Mouse (Mus musculus): ENCODE data around the gene Sppl3.

The Sppl3 gene

GRCm38 (mm10) chr5:115071096-115071901 is 60.4 kb downstream of the Sppl3 start:
- POLR2A ChIA-PET: interaction anchor here (0.8 to 2.1 kb wide), 17 partner anchors 9 to 139 kb away, joined by 3 to 11 read pairs (median 5); partner anchors contain the start of gene Gm10401 (in 1 of the 4)

DNA sequence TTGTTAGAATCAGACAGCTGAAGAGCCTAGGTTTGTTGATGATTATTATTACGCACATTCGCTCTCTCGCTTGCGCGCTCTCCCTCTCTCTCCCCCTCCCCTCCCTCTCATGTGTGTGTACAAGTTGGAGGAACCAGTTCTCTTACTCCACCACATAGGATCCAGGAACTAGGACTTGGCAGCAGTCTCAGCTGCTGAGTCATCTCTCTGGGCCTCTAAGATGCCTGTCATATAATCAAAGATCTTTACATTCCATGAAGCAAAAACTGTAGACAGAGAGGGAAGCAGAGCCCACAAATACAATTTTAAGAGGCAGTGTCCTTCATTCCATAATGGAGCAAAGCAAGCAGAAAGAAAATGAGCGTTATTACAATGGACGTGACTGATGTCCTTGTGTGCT is 61.2 kb downstream of the Sppl3 start:
- CTCF ChIA-PET: interaction anchor here in 2 of 4 experiments (0.6 to 1.0 kb wide), 3 partner anchors 92 to 800 kb away, joined by 3 to 4 read pairs (median 4); no protein-coding TSS in a partner anchor
- POLR2A ChIA-PET: interaction anchor here in 3 of 4 experiments (0.9 to 2.1 kb wide), 12 partner anchors 9 to 140 kb away, joined by 3 to 11 read pairs (median 5); no protein-coding TSS in a partner anchor

More at GRCm38 (mm10) chr5:115071096-115071901, 60.4 kb downstream of the Sppl3 start:
- CTCF ChIA-PET: interaction anchor here in 2 of 4 experiments (0.6 to 1.0 kb wide), 4 partner anchors 48 to 799 kb away, joined by 3 to 9 read pairs (median 4); no protein-coding TSS in a partner anchor

- ChIA-PET CTCF (interaction anchor here in 1 of 4 experiments (2.2 kb wide), 1 partner anchor 94 kb away, joined by 8 read pairs; no protein-coding TSS in a partner anchor), POLR2A (interaction anchor here in 1 of 4 experiments (0.7 to 1.6 kb wide), 2 partner anchors 15 to 46 kb away, joined by 3 read pairs; partner anchors contain the start of gene Acads)
Observed at GRCm38 (mm10) chr5:115073306-115073705, 62.4 kb downstream of the Sppl3 start.

DNA sequence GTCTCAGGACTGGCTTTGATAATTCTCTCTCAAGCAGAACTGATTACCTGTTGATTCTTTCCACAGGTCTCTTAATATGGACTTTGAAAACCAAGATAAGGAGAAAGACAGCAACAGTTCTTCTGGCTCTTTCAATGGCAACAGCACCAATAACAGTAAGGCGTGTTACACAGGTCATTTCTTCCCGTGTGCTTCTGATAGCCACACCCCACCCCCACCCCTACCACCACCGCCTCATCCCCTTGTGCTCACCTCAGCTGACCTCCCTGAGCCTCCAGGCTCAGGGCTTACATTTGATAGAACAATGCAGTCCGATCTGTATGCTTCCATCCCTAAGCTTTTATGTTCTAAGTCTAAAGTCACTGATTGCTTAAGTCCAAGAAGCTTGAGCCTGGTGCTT is 63.8 kb downstream of the Sppl3 start:
- ChIA-PET POLR2A (interaction anchor here in 3 of 4 experiments (0.7 to 1.6 kb wide), 4 partner anchors 16 to 67 kb away, joined by 3 to 4 read pairs (median 3); no protein-coding TSS in a partner anchor), CTCF (interaction anchor here in 3 of 4 experiments (0.6 to 2.2 kb wide), 4 partner anchors 95 to 311 kb away, joined by 3 to 8 read pairs (median 6); partner anchors contain the start of gene Pop5 (in 1 of the 3))

DNA sequence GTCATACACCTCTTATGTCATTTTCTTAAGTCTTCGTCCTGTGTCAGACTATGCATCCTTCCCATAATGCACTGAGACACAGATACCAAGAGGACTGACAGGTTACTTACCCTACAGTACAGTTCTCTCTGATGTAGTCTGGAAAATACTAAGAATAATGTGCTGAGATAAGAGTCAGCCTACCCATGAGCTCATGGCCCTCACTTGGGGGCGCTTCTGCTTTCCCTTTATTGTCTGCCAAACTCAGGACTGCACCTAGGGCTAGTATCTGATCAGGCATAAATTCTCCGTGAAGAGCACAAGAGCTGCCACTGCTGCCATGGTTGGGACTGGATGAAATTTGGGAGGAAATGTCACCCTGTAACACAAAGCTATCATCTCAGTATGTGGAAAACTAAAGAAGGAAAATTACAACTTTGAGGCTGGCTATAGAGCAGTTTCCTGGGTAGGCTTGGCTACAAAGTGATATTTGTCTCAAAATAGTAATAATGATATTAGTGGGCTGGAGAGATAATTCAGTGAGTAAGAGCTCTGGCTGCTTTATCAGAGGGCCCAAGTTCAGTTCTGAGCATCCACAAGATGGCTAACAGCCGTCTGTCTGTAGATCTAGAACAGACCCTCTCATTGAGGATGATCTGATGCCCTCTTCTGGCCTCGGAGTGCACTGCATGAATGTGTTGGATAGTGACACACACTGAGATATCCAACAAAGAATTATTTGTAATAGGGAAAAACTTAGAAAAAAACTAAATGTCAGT is 65.4 kb downstream of the Sppl3 start:
- CTCF ChIA-PET: interaction anchor here (0.6 to 1.7 kb wide), 10 partner anchors 8 to 134 kb away, joined by 3 to 16 read pairs (median 4); no protein-coding TSS in a partner anchor
- POLR2A ChIA-PET: interaction anchor here in 3 of 4 experiments (0.5 to 1.0 kb wide), 7 partner anchors 8 to 155 kb away, joined by 3 to 8 read pairs (median 4); no protein-coding TSS in a partner anchor

- ChIA-PET CTCF (interaction anchor here in 2 of 4 experiments (1.1 to 2.4 kb wide), 2 partner anchors 102 to 109 kb away, joined by 3 to 9 read pairs; no protein-coding TSS in a partner anchor), POLR2A (interaction anchor here in 3 of 4 experiments (0.5 to 1.8 kb wide), 6 partner anchors 10 to 191 kb away, joined by 3 to 7 read pairs (median 4); partner anchors contain the start of gene Rnf10 (in 1 of the 3))
Observed at GRCm38 (mm10) chr5:115081636-115082035, 70.7 kb downstream of the Sppl3 start.

DNA sequence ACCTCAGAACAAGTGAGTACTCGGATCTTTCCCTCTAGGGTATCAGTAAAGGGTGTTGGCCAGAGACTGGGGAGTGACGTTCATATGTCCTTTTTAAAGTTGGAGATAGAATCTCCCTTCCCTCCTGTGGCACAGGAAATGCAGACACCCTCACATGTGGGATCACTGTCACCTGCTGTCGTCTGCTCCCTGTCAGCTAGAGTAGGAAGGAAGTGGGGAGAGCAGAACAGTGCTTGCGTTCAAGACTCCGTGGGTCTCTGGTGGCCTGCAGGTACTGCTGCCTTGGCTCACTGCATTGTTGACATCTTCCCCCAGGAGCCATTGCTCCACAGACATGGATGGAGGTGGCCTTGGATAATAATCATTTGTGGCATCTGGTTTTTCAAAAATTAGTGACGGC is 72.6 kb downstream of the Sppl3 start:
- CTCF ChIA-PET: interaction anchor here in 3 of 4 experiments (0.6 to 3.0 kb wide), 6 partner anchors 104 to 721 kb away, joined by 3 to 17 read pairs (median 7); no protein-coding TSS in a partner anchor
- POLR2A ChIA-PET: interaction anchor here in 2 of 4 experiments (0.6 to 1.5 kb wide), 6 partner anchors 10 to 104 kb away, joined by 3 to 4 read pairs (median 3); no protein-coding TSS in a partner anchor

DNA sequence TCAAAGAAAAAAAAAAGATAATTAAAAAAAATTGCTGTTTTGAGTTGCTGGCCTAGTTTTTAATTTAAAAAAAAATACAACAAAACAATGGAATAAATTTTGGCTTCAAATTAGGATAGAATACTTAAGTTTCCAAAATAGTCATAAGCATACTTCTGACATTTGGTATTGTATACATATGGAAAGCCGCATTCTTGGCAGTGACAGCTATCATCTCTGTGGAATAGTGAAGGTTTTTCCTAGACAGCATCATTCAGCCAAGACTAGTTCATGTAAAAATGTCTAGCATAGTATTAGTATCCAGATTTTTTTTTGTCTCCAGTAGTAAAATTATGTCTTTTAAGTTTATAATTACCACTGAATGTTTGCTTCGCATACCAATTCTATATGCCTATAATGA is 74.7 kb downstream of the Sppl3 start:
- CTCF ChIA-PET: interaction anchor here in 3 of 4 experiments (0.5 to 3.0 kb wide), 4 partner anchors 9 to 109 kb away, joined by 3 to 17 read pairs (median 4); no protein-coding TSS in a partner anchor
- POLR2A ChIA-PET: interaction anchor here in 3 of 4 experiments (0.7 to 2.1 kb wide), 13 partner anchors 10 to 106 kb away, joined by 3 to 8 read pairs (median 4); partner anchors contain the start of genes Acads (in 1 of the 3) and Gm10401 (in 1 of the 3)

GRCm38 (mm10) chr5:115089592-115090268 is 78.8 kb downstream of the Sppl3 start:
- ChIA-PET POLR2A (interaction anchor here in 3 of 4 experiments (0.6 to 1.6 kb wide), 14 partner anchors 9 to 399 kb away, joined by 3 to 8 read pairs (median 3); partner anchors contain the start of genes Acads (in 1 of the 3) and Dynll1 (in 1 of the 3)), CTCF (interaction anchor here in 3 of 4 experiments (0.6 to 2.4 kb wide), 10 partner anchors 9 to 446 kb away, joined by 3 to 10 read pairs (median 3); partner anchors contain the start of gene Rnf10 (in 1 of the 3))

DNA sequence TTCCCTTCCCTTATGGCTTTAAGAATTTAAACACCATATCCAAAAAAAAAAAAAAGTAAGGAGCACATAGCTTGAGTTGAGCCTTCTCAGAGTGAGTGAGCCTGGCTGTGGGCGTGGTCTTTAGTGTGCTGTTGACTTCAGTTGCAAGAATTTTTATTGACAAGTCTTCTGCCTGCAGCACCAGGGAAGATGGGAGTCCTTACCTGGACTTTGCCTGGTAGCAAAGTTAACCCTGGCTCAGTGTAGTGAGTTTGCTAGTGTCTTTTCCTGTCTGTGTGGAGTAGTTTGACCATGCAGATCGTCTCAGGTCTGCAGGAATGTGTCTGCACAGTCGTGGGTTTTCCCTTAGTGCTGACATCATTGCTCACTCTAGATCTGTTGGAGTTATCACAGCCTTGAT is 80.1 kb downstream of the Sppl3 start:
- CTCF ChIA-PET: interaction anchor here in 3 of 4 experiments (0.6 to 2.4 kb wide), 7 partner anchors 17 to 196 kb away, joined by 3 to 10 read pairs (median 3); no protein-coding TSS in a partner anchor

GRCm38 (mm10) chr5:115091776-115092175 is 80.8 kb downstream of the Sppl3 start:
- ChIA-PET CTCF (interaction anchor here in 2 of 4 experiments (0.6 to 2.4 kb wide), 5 partner anchors 16 to 116 kb away, joined by 3 to 10 read pairs (median 4); no protein-coding TSS in a partner anchor), POLR2A (interaction anchor here (0.6 to 1.5 kb wide), 6 partner anchors 9 to 30 kb away, joined by 3 to 7 read pairs (median 4); no protein-coding TSS in a partner anchor)

More for the DNA sequence above, 80.1 kb downstream of the Sppl3 start:
- POLR2A ChIA-PET: interaction anchor here (0.5 to 1.6 kb wide), 13 partner anchors 9 to 149 kb away, joined by 3 to 6 read pairs (median 3); no protein-coding TSS in a partner anchor

- POLR2A ChIA-PET: interaction anchor here in 2 of 4 experiments (0.7 to 1.8 kb wide), 7 partner anchors 9 to 930 kb away, joined by 3 to 8 read pairs (median 4); no protein-coding TSS in a partner anchor
- CTCF ChIA-PET: interaction anchor here in 3 of 4 experiments (0.7 to 2.1 kb wide), 5 partner anchors 9 to 119 kb away, joined by 3 to 11 read pairs (median 6); no protein-coding TSS in a partner anchor
Observed at GRCm38 (mm10) chr5:115098195-115098594, 87.3 kb downstream of the Sppl3 start, which contains the start of gene Gm10401. Gm10401 (minus strand) TSS chr5:115098295.

GRCm38 (mm10) chr5:115099530-115099929 is 88.6 kb downstream of the Sppl3 start:
- ChIA-PET CTCF (interaction anchor here in 2 of 4 experiments (1.0 to 2.1 kb wide), 5 partner anchors 8 to 125 kb away, joined by 3 to 11 read pairs (median 8); no protein-coding TSS in a partner anchor), POLR2A (interaction anchor here in 3 of 4 experiments (0.6 to 1.8 kb wide), 13 partner anchors 8 to 125 kb away, joined by 3 to 8 read pairs (median 4); partner anchors contain the start of gene Acads (in 1 of the 3))

DNA sequence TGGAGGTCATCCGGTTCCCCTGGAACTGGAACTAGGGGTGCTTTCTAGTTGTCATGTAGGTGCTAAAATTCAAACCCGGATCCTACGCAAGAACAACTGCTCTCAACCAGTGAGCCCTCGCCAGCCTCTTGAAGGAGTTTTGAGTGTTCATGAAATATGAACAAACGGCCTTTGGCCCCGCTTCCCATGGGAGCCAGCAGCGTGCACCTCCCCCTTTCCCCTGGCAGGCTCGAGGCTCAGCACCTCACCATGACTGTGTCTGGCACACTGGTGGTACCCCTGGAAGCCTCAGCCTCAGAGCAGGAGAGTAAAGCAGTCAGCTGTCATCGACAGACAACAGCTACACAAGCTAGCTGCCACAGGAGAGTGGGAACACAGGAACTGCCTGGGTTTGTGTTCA is 89.1 kb downstream of the Sppl3 start:
- CTCF ChIA-PET: interaction anchor here in 3 of 4 experiments (0.7 to 2.5 kb wide), 4 partner anchors 8 to 195 kb away, joined by 3 to 12 read pairs (median 7); no protein-coding TSS in a partner anchor

GRCm38 (mm10) chr5:115100473-115100872 is 89.5 kb downstream of the Sppl3 start:
- POLR2A ChIA-PET: interaction anchor here in 3 of 4 experiments (0.5 to 2.0 kb wide), 15 partner anchors 9 to 223 kb away, joined by 3 to 10 read pairs (median 4); no protein-coding TSS in a partner anchor
- CTCF ChIA-PET: interaction anchor here in 3 of 4 experiments (0.6 to 2.5 kb wide), 4 partner anchors 121 to 196 kb away, joined by 3 to 12 read pairs (median 4); no protein-coding TSS in a partner anchor

More for the DNA sequence above, 89.1 kb downstream of the Sppl3 start:
- POLR2A ChIA-PET: interaction anchor here in 3 of 4 experiments (0.8 to 1.8 kb wide), 10 partner anchors 8 to 125 kb away, joined by 3 to 7 read pairs (median 4); no protein-coding TSS in a partner anchor

DNA sequence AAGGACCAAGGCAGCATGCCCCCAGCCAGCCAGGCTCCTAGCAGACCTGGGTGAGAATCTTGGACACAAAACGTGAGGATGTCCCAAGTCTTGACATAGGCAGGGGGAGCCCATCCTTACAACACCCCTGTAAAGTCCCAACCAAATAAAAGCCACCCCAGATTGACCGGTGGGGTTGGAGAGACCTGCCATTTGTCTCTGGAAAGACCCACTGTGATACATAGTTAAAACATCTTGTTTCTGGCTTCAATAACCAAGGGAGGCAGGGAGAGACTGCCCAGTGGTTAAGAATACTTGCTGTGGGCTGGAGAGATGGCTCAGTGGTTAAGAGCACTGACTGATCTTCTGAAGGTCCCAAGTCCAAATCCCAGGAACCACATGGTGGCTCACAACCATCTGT is 91.3 kb downstream of the Sppl3 start:
- ChIA-PET CTCF (interaction anchor here in 1 of 4 experiments (2.5 kb wide), 1 partner anchor 123 kb away, joined by 12 read pairs; no protein-coding TSS in a partner anchor), POLR2A (interaction anchor here (0.6 to 2.0 kb wide), 7 partner anchors 10 to 175 kb away, joined by 3 to 10 read pairs (median 4); no protein-coding TSS in a partner anchor)

Data from embryonic stem cell, embryonic (primary cell).